In genomic region chr10:107905274-107906034, GRCm38 (mm10) we compare ENCODE assay signal across 14 mouse cellular contexts. TPM values are rescaled to one million over a fixed set of nuclear protein-coding genes. Genes with fewer than 3 reads are reported as not detected.
DNase-seq lines count a peak whose midpoint lies in the region; TF ChIP-seq lines count a peak whose summit lies in the region.
"Had no signal": no experiment of that assay in that cellular context is flagged by ENCODE, and none has a peak within 500 bp of the region (broad histone marks: within the 10 kb centered on the region; RNA-seq: fewer than 3 reads in every experiment).

No protein-coding gene starts in this region.

- H3K4me1 ChIP-seq in embryonic fibroblast, embryonic 13.5 days (ENCODE audit: control insufficient read depth, insufficient read depth, low read length): peaks cover 11% of the 10 kb centered on the region
- H3K4me1 ChIP-seq: limb, embryonic 15.5 days had no signal

- TF ChIP-seq POLR2A in embryonic fibroblast, embryonic 13.5 days (IDR thresholded peaks at IDR 0.05; ENCODE audit: low read depth, low read length): no peak

- TF ChIP-seq CTCF in embryonic fibroblast, embryonic 13.5 days (IDR thresholded peaks at IDR 0.05; ENCODE audit: borderline replicate concordance, insufficient read depth, low read length): no peak

- DNase-seq in gastrocnemius, adult 18-20 months (ENCODE audit: low spot score): peak; percentile 18
- DNase-seq in gastrocnemius, postnatal 4 days (ENCODE audit: low spot score in 2 of 2): no peak
- peak; percentile 6 for DNase-seq in kidney, adult 9 months
- no peak for DNase-seq in kidney, adult 8-10 months
- peak; percentile 68 for DNase-seq in 3134 (ENCODE audit: extremely low read depth, insufficient read length, low spot score)
- DNase-seq in layer of hippocampus, adult 9-10 months (ENCODE audit: low spot score): no peak
- no peak for DNase-seq in spleen, postnatal 14 days (ENCODE audit: low spot score in 2 of 2)
- DNase-seq: adrenal gland, postnatal 25 days; thymus, postnatal 4 days had no signal

- H3K27ac ChIP-seq in embryonic fibroblast, embryonic 13.5 days (ENCODE audit: insufficient read depth, low read length): peak overlapping the region; percentile 98
- H3K27ac ChIP-seq: hindbrain, embryonic 14.5 days; limb, embryonic 15.5 days; stomach, postnatal 0 days had no signal

- H3K4me3 ChIP-seq in embryonic fibroblast, embryonic 13.5 days (ENCODE audit: insufficient read depth, low read length): no peak overlapping the region
- H3K4me3 ChIP-seq: limb, embryonic 15.5 days had no signal

RNA-seq across cellular contexts. Expression of gene Otogl, which starts 6.5 kb away (rescaled TPM):
- under 1 TPM; 0.02 TPM for total RNA-seq in gastrocnemius, adult 18-20 months (2021)
- total RNA-seq in gastrocnemius, postnatal 4 days (2021): under 1 TPM; 0.10 to 0.13 TPM
- polyA plus RNA-seq in embryonic fibroblast, embryonic 13.5 days (2011; ENCODE audit: insufficient read length, low read depth, missing spikeins): 0.05 and 0.07 TPM in 2 replicates
- total RNA-seq: monocyte, adult 5-6 weeks had no signal

Comparison
In these comparisons a context has a peak if more than half of its experiments do, and no peak if none do; other contexts are left out.
1. DNase-seq: peak in gastrocnemius, adult 18-20 months (single experiment), kidney, adult 9 months (single experiment) and 3134 (single experiment); none in gastrocnemius, postnatal 4 days (0 of 2), kidney, adult 8-10 months (0 of 2), layer of hippocampus, adult 9-10 months (single experiment) and spleen, postnatal 14 days (0 of 2).